In genomic region chr7:16906281-16906680, GRCm38 (mm10) we compare ENCODE assay signal across 9 mouse cellular contexts. TPM values are rescaled to one million over a fixed set of nuclear protein-coding genes. Genes with fewer than 3 reads are reported as not detected.
DNase-seq lines count a peak whose midpoint lies in the region; ATAC-seq lines count a peak whose summit lies in the region.
"Had no signal": no experiment of that assay in that cellular context is flagged by ENCODE, and none has a peak within 500 bp of the region (broad histone marks: within the 10 kb centered on the region; RNA-seq: fewer than 3 reads in every experiment).

TSS of gene Ptgir (plus strand) at chr7:16906490.

- intact Hi-C loops in left cerebral cortex, postnatal 4 days (cut with DNase I): no loop called here

- peak within 1 kb of the TSS; percentile 44 for H3K27ac ChIP-seq in kidney, embryonic 14.5 days (ENCODE audit: low read depth, low read length)
- H3K27ac ChIP-seq in forebrain, embryonic 11.5 days (ENCODE audit: low read depth, low read length): no peak within 1 kb of the TSS
- H3K27ac ChIP-seq: liver, embryonic 14.5 days had no signal

- H3K36me3 ChIP-seq in kidney, embryonic 14.5 days (ENCODE audit: control insufficient read depth, insufficient read depth, low read length): no peaks in the 10 kb centered on the region
- H3K36me3 ChIP-seq in forebrain, embryonic 11.5 days (ENCODE audit: control insufficient read depth, insufficient read depth, low read length): no peaks in the 10 kb centered on the region

- H3K4me1 ChIP-seq in kidney, embryonic 14.5 days (ENCODE audit: control insufficient read depth, insufficient read depth, low read length): peaks cover 52% of the 10 kb centered on the region
- H3K4me1 ChIP-seq in forebrain, embryonic 11.5 days (replicated peaks; ENCODE audit: control insufficient read depth, insufficient read depth, low read length): peaks cover 6% of the 10 kb centered on the region; the same call in 1 of the 2 replicates

- no peak for ATAC-seq in kidney, embryonic 14.5 days (ENCODE audit: low FRiP score, low TSS enrichment)
- ATAC-seq in common myeloid progenitor, adult 5-6 weeks (replicated peaks; ENCODE audit: low read depth, poor library complexity, severe bottlenecking): 0 out of 2 replicates have a peak, but pooled peaks have one; percentile 13
- ATAC-seq in megakaryocyte, adult 5-6 weeks (ENCODE audit: poor library complexity, severe bottlenecking): peak; percentile 22; the same call in 1 of the 2 replicates
- no peak for ATAC-seq in forebrain, embryonic 11.5 days (replicated peaks; ENCODE audit: low FRiP score)

- H3K9ac ChIP-seq in kidney, embryonic 14.5 days (ENCODE audit: low read depth, low read length): no peak within 1 kb of the TSS
- no peak within 1 kb of the TSS; the same call in 1 of the 2 replicates for H3K9ac ChIP-seq in forebrain, embryonic 11.5 days (ENCODE audit: low read length)
- H3K9ac ChIP-seq: liver, embryonic 14.5 days had no signal

- H3K4me2 ChIP-seq in kidney, embryonic 14.5 days (replicated peaks; ENCODE audit: low read depth, low read length): 0 out of 2 replicates have a peak within 1 kb of the TSS, but pooled peaks have one; percentile 3
- no peak within 1 kb of the TSS for H3K4me2 ChIP-seq in forebrain, embryonic 11.5 days (ENCODE audit: low read depth, low read length, severe bottlenecking)

- WGBS in kidney, embryonic 14.5 days: 12% methylated on average over 6 of the region's 6 CpGs
- 11% methylated on average over 6 of the region's 6 CpGs for WGBS in forebrain, embryonic 11.5 days

- H3K4me3 ChIP-seq in kidney, embryonic 14.5 days (ENCODE audit: low read length): no peak within 1 kb of the TSS
- H3K4me3 ChIP-seq in forebrain, embryonic 11.5 days (ENCODE audit: low read depth, low read length): no peak within 1 kb of the TSS

- H3K27me3 ChIP-seq in kidney, embryonic 14.5 days (ENCODE audit: control insufficient read depth, insufficient read depth, low read length): no peaks in the 10 kb centered on the region
- no peaks in the 10 kb centered on the region for H3K27me3 ChIP-seq in forebrain, embryonic 11.5 days (ENCODE audit: control insufficient read depth, insufficient read depth, low read length)

- H3K9me3 ChIP-seq in kidney, embryonic 14.5 days (ENCODE audit: control insufficient read depth, low read length): no peaks in the 10 kb centered on the region
- H3K9me3 ChIP-seq in forebrain, embryonic 11.5 days (ENCODE audit: control insufficient read depth, low read length): no peaks in the 10 kb centered on the region

- DNase-seq in kidney, adult 9 months: no peak
- DNase-seq in heart, postnatal 4 days: peak; percentile 77
- DNase-seq in left cerebral cortex, postnatal 4 days: no peak
- DNase-seq in forebrain, embryonic 11.5 days (ENCODE audit: low spot score): no peak
- no peak for DNase-seq in layer of hippocampus, postnatal 36 days

RNA-seq across cellular contexts. Expression of gene Ptgir, which starts in this region (rescaled TPM):
- 0.67 and 1.4 TPM in 2 replicates for polyA plus RNA-seq in kidney, embryonic 14.5 days (2014; fragmentation: Nextera tagmentation; extraction: Ambion mirVana)
- total RNA-seq in common myeloid progenitor, adult 5-6 weeks (2017): 0.10 and 0.73 TPM in 2 replicates
- total RNA-seq in heart, postnatal 4 days (2021): 1 to 10 TPM; 1.9 to 2.7 TPM
- 16.0 and 18.1 TPM in 2 replicates for total RNA-seq in megakaryocyte, adult 5-6 weeks (2015)
- 14.5 and 16.6 TPM in 2 replicates for total RNA-seq in megakaryocyte, adult 5-6 weeks (2017)
- not detected for total RNA-seq in left cerebral cortex, postnatal 4 days (2021)
- 0.11 and 0.39 TPM in 2 replicates for polyA plus RNA-seq in forebrain, embryonic 11.5 days (2014; fragmentation: Nextera tagmentation; extraction: Ambion mirVana)
- total RNA-seq in layer of hippocampus, postnatal 36 days (2021): not detected

Comparison
In these comparisons a context has a peak if more than half of its experiments do, and no peak if none do; other contexts are left out.
1. Peak in ATAC-seq in common myeloid progenitor, adult 5-6 weeks; RNA of the gene not detected or under 1 TPM.